Mouse (Mus musculus) left cerebral cortex, postnatal 25 days (tissue): ENCODE results near the gene Hbb-bs. TPM values are rescaled to one million over a fixed set of nuclear protein-coding genes. Genes with fewer than 3 reads are reported as not detected.
"Not testable (repeated sequence)": the region's sequence is repeated elsewhere in the genome, so short reads cannot be mapped to it uniquely, and the experiment has no call there.

ENCODE experiments used
- DNase-seq, 2 experiments: peaks; one replicate each; pipeline ENCODE4 v3.0.0; 2022; ENCODE audit warnings: low spot score in 2 of 2, mixed read lengths in 1 of 2
- intact Hi-C: fragments of 180-260 bp; cut with DNase I; formaldehyde crosslinking; loops from one replicate; pipeline ENCODE4 v1.15.1; 2025
- total RNA-seq, 2 experiments: library from RNA; stranded (reverse); gene quantifications; 2 replicates each; pipeline ENCODE4 v1.2.3; 2021

Hbb-bs gene
- total RNA-seq, 2 experiments from 2014 or later: 511 to 567 TPM

DNA sequence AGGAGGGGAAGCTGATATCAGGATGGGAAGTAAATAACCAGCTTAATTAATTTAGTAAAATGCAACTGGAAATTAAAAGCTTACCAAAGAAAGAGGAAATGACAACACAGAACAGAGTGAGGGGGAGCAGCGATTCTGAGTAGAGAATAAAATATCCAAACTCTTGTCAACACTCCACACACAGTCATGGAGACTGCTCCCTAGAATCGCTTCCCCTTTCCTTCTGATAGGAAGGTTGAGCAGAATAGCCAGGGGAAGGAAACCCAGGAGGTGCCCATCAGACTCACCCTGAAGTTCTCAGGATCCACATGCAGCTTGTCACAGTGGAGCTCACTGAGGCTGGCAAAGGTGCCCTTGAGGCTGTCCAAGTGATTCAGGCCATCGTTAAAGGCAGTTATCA is 14.7 kb downstream of the Hbb-bs start:
- DNase-seq, intact Hi-C loops: not testable (repeated sequence)

- no peak for DNase-seq
- intact Hi-C loops: no loop called here
These were observed 15.7 kb downstream of the Hbb-bs start for GRCm38 (mm10) chr7:103812174-103812573.

GRCm38 (mm10) chr7:103811223-103811845 is 16.6 kb downstream of the Hbb-bs start:
- intact Hi-C loops: no loop called here
- no peak for DNase-seq

DNA sequence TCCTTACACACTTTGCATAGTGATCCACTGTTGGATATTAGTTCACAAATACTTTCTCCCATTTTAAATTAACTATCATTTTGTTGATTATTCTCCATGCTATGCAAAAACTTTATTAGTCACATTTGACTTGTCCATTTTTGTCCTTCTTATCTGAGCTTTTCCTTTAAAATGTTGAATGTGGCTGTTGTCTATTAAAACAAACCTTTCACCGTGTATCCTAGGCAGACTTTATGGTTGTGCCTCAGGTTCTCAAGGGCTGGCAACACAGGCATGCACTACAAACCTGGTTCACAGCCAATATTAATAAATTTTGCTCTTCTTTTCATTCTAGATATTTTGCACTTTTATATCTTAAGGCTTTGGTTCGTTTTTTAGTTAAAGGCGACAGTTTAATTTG is 17.1 kb downstream of the Hbb-bs start:
- intact Hi-C loops: no loop called here
- no peak for DNase-seq

DNA sequence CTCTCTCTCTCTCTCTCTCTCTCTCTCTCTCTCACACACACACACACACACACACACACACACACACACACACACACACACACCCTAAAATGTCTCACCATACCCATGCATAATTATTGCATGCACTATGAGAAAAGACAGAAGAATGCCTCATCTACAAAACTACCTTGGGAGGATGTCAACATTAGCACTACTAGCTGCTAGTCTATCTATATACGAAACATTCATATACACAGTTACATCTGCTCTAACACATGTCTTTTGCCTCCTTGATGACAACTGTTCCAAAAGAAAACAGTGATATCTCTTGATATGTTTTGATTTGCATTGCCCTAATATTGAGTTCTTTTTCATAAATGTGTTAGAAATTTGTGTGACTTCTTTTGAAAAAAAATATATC is 17.6 kb downstream of the Hbb-bs start:
- intact Hi-C loops: no loop called here
- DNase-seq: no peak

GRCm38 (mm10) chr7:103809801-103810155 is 18.1 kb downstream of the Hbb-bs start:
- DNase-seq: no peak
- intact Hi-C loops: loop anchor here (10.0 kb wide), 1 partner anchor 1295 kb away; no protein-coding TSS in a partner anchor

DNA sequence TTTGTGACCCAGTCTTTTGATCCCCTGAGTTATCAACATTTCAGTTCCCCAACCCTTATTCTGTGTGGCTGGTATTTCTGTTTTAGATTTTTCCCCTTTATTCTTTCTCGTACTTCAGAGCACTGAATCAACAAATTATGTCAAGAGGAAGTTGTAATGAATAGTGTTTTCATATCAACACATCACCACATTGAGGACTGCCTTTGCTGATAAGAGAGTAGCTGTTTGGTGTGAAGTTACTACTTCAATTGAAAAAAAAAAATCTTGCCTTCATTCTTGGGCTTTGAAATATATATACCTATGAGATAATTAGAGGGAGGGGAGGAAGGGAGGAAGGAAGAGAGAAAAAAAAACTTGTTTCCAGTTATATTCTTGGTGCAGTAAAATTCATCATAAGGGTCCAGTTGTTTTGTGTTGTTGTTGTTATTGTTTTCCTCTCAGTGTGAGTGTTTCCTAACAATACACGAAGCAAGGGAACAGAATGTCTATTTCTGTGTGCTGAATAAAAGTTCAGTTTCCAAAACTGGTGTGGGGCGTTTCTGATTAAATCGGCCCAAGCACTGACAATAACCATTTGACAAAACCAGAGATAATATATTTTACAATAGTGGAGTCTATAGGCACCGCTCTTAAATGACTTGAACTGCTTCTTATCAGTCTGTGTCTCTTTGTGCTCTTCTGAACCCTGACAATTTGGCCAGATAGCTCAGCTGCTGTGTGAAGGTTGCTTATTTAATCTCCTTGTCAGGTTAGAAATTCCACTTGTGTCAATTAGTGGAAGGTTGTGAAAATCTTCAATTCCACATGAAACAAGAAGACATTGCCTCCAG is 18.7 kb downstream of the Hbb-bs start:
- intact Hi-C loops: loop anchor here (10.0 kb wide), 1 partner anchor 1294 kb away; no protein-coding TSS in a partner anchor
- DNase-seq: no peak

GRCm38 (mm10) chr7:103808120-103808519 is 19.8 kb downstream of the Hbb-bs start:
- DNase-seq: not testable (repeated sequence)
- intact Hi-C loops: loop anchor here (10.0 kb wide), 1 partner anchor 1293 kb away; no protein-coding TSS in a partner anchor

DNA sequence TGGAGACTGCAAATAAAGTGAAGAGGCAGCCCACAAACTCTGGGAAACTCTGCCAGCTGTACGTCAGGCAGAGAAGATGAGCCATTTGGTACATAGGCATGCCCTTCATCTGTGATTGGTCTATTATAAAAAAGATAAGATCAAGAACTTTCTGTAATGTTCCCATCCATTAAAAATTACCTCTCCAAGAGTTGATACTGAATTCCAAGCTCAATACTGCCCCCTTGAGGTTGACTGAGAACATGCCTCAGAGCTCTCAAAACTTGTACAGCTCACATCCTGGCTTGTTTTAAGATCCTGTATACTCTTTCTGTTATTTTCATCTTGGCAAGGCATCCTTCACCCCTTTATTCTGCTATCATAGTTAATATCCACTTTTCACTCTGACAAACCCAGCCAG is 21.0 kb downstream of the Hbb-bs start:
- peak; percentile 13 to 31 for DNase-seq
- intact Hi-C loops: loop anchor here (10.0 kb wide), 1 partner anchor 1292 kb away; no protein-coding TSS in a partner anchor

DNA sequence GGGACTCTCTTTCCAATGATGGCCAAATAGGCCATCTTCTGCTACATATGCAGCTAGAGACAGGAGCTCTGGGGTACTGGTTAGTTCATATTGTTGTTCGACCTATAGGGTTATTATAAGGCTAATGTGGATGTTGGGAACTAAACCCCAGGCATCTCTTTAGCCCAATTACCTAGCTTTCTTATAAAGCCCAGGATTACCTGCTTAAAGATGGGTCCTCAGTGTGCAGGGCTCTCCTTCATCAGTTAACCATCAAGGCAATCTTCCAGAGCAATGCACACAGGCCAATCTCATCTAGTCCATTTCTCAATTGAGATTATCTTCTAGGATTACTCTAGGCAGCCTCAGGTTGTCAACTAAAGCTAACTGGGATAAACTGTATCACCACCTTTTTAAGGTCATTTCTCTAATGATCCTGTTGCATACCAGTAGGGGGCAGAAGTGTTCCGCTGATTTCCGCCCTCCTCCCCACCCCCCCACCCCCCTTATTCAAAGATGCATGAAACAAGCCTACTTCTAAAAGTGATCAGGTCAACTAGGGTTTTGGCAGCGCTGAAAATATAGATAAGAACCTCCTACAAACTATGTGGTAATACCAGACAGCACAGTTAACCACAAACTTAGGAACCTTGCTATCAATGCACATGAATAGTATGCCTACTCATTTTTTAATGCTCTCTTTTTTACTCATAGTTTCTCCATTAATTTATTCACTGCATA is 35.1 kb downstream of the Hbb-bs start:
- intact Hi-C loops: no loop called here
- DNase-seq: no peak

GRCm38 (mm10) chr7:103791721-103792120 is 36.2 kb downstream of the Hbb-bs start, which contains the start of gene Olfr67:
Olfr67 (minus strand) TSS chr7:103791821.
- intact Hi-C loops: no loop called here
- DNase-seq: no peak

- intact Hi-C loops: no loop called here
- no peak for DNase-seq
These were observed 48.3 kb downstream of the Hbb-bs start, which contains the start of gene Olfr68 for GRCm38 (mm10) chr7:103779598-103779997. Olfr68 (minus strand) TSS chr7:103779698.

- intact Hi-C loops: not testable (repeated sequence)
These were observed 50.2 kb downstream of the Hbb-bs start for GRCm38 (mm10) chr7:103777652-103778051.

More at GRCm38 (mm10) chr7:103777652-103778051, 50.2 kb downstream of the Hbb-bs start:
- not testable (repeated sequence) for DNase-seq

Other genes with a start within 250 kb of the Hbb-bs start
- gene Olfr618, start 238.0 kb downstream of the Hbb-bs start, total RNA-seq: not detected
- gene Olfr619, start 227.5 kb downstream of the Hbb-bs start, total RNA-seq: not detected
- gene Olfr620, start 215.6 kb downstream of the Hbb-bs start, total RNA-seq: not detected
- gene Olfr622, start 185.4 kb downstream of the Hbb-bs start, total RNA-seq: not detected
- not detected for gene Olfr623, start 164.4 kb downstream of the Hbb-bs start, total RNA-seq
- gene Olfr624, start 156.9 kb downstream of the Hbb-bs start, total RNA-seq: under 1 TPM in 1 of 2 experiments, not detected in 1; 0.07 TPM
- not detected for gene Olfr625-ps1, start 145.4 kb downstream of the Hbb-bs start, total RNA-seq
- gene Olfr243, start 113.4 kb downstream of the Hbb-bs start, total RNA-seq: not detected
- not detected for gene Olfr628, start 97.7 kb downstream of the Hbb-bs start, total RNA-seq
- gene Olfr629, start 83.2 kb downstream of the Hbb-bs start, total RNA-seq: not detected
- gene Olfr630, start 70.8 kb downstream of the Hbb-bs start, total RNA-seq: not detected
- not detected for gene Olfr69, start 56.5 kb downstream of the Hbb-bs start, total RNA-seq
- not detected for gene Olfr68, start 48.4 kb downstream of the Hbb-bs start, total RNA-seq
- gene Olfr67, start 36.3 kb downstream of the Hbb-bs start, total RNA-seq: not detected
- gene Hbb-bt, start 14.1 kb downstream of the Hbb-bs start, total RNA-seq: 10 to 100 TPM; 78.9 to 84.4 TPM
- not detected for gene Hbb-bh2, start 12.4 kb upstream of the Hbb-bs start, total RNA-seq
- gene Hbb-bh1, start 15.1 kb upstream of the Hbb-bs start, total RNA-seq: not detected
- gene Hbb-y, start 25.1 kb upstream of the Hbb-bs start, total RNA-seq: not detected
- not detected for gene Olfr66, start 58.2 kb upstream of the Hbb-bs start, total RNA-seq
- not detected for gene Olfr64, start 66.4 kb upstream of the Hbb-bs start, total RNA-seq
- gene Olfr65, start 75.4 kb upstream of the Hbb-bs start, total RNA-seq: not detected
- not detected for gene Olfr631, start 100.7 kb upstream of the Hbb-bs start, total RNA-seq
- not detected for gene Olfr632, start 106.3 kb upstream of the Hbb-bs start, total RNA-seq
- not detected for gene Olfr633, start 116.3 kb upstream of the Hbb-bs start, total RNA-seq
- gene Olfr635, start 143.1 kb upstream of the Hbb-bs start, total RNA-seq: under 1 TPM; 0.05 to 0.07 TPM
- not detected for gene Olfr638, start 170.7 kb upstream of the Hbb-bs start, total RNA-seq
- under 1 TPM; 0.07 to 0.16 TPM for gene Olfr639, start 189.2 kb upstream of the Hbb-bs start, total RNA-seq
- not detected for gene Olfr640, start 197.5 kb upstream of the Hbb-bs start, total RNA-seq
- not detected for gene Olfr641, start 207.3 kb upstream of the Hbb-bs start, total RNA-seq
- not detected for gene Olfr642, start 224.6 kb upstream of the Hbb-bs start, total RNA-seq
- gene 4930516K23Rik, start 233.3 kb upstream of the Hbb-bs start, total RNA-seq: not detected
- gene Olfr644, start 243.8 kb upstream of the Hbb-bs start, total RNA-seq: not detected